Mouse (Mus musculus) G1E (cell line): Measurements from ENCODE around the gene Zbtb40. TPM values are rescaled to one million over a fixed set of nuclear protein-coding genes. Genes with fewer than 3 reads are reported as not detected.

Experiments used
- ATAC-seq: 2 replicates; pipeline ENCODE4 v1.8.0; 2016; ENCODE audit warnings: mild to moderate bottlenecking; ENCODE audit not compliant: insufficient number of reproducible peaks, poor library complexity, low FRiP score, severe bottlenecking; ENCODE audit errors: extremely low read depth
- DNase-seq: peaks from one replicate; pipeline ENCODE4 v3.0.0; 2012; ENCODE audit warnings: low spot score
- H3K27me3 ChIP-seq: 2 replicates; pipeline ENCODE4 v1.6.1; 2012; ENCODE audit warnings: mild to moderate bottlenecking, low read length, inconsistent platforms; ENCODE audit not compliant: insufficient read depth
- H3K36me3 ChIP-seq: replicated peaks from 2 replicates; pipeline ENCODE3; 2012; ENCODE audit warnings: mild to moderate bottlenecking, inconsistent platforms
- H3K4me1 ChIP-seq: 2 replicates; pipeline ENCODE4 v1.6.1; 2012; ENCODE audit warnings: low read depth, low read length, inconsistent platforms, mixed read lengths; ENCODE audit not compliant: insufficient read depth
- H3K4me3 ChIP-seq: 2 replicates; pipeline ENCODE4 v1.5.1; 2012; ENCODE audit warnings: low read depth, mild to moderate bottlenecking, inconsistent platforms, low read length, moderate library complexity, mixed read lengths
- H3K9me3 ChIP-seq: replicated peaks from 2 replicates; pipeline ENCODE4 v1.6.1; 2012; ENCODE audit warnings: inconsistent platforms
- CTCF ChIP-seq: IDR thresholded peaks from 2 replicates; pipeline ENCODE4 v1.5.1; 2012; ENCODE audit warnings: low read depth, low read length, inconsistent platforms, mixed read lengths
- GATA1 ChIP-seq: IDR thresholded peaks from 2 replicates; pipeline ENCODE4 v1.6.1; 2012; ENCODE audit warnings: borderline replicate concordance, low read length, inconsistent platforms, mixed read lengths
- GATA2 ChIP-seq: IDR thresholded peaks from 2 replicates; pipeline ENCODE4 v1.6.1; 2012; ENCODE audit warnings: low read depth, low read length, inconsistent platforms, borderline replicate concordance
- POLR2AphosphoS5 ChIP-seq: IDR thresholded peaks from 2 replicates; pipeline ENCODE4 v1.6.1; 2012; ENCODE audit warnings: low read depth, low read length, inconsistent platforms; ENCODE audit not compliant: insufficient replicate concordance
- TAL1 ChIP-seq: conservative IDR thresholded peaks from 2 replicates; pipeline ENCODE4 v1.6.1; 2012; ENCODE audit warnings: low read depth, low read length, inconsistent platforms, mixed read lengths
- polyA plus RNA-seq: library from polyadenylated mRNA; stranded (reverse); fragments of >175 nt; gene quantifications from 2 replicates; pipeline ENCODE4 v1.2.3, GENCODE M21; 2012
- total RNA-seq, 2 experiments: library from RNA; stranded (forward) in 1 of 2; stranded (reverse) in 1 of 2; fragments of 200-1000 nt in 1 of 2; fragments of >200 nt in 1 of 2; fragmentation: Nextera tagmentation in 1 of 2; gene quantifications; 2 replicates each; pipeline ENCODE4 v1.2.3; 2014 to 2017

Zbtb40 gene
- total and polyA plus RNA-seq, 3 experiments = 14.4 to 17.8 (median 16.7) TPM

DNA sequence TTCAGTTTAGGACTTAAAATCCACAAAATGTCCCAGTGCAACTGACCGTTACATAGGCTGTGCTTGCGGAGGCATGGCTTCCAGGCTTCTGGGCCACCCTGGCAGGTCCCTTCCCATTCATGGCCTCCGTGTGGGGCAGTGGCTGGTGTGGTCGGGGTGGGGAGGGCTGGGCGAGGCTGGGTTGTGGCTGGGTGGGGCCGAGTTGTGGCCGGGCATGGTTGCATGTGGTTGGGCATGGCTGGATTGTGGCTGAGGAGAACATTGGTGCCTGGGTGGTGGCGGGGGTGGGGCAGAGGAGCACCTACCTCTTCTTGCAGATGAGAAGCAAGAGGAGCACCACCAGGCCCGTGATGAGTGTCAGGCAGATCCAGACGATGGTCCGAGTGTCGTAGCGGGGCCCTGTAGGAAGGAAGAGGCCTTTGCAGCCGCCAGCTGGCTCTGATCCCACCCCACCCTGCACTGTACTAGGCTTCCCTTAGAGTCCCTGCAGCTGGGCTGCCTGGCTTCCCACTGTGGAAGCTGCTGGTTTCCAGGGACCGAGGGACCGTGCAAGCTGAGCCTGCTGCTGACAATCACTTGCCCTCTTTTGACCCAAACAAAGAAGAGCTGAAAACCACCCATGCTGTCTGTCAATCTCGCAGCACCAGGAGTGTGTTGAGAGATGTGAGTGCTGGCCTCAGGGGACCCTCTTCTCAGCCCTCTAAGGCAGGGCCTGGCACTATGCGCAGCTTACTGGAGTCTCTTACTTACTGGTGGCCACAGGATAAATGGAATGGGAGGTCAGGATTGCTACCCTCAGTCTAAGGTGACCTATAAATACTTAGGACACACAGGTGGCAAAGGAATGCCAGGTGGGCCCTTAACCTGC, 113.6 kb downstream of the Zbtb40 start:
- Histone ChIP-seq H3K9me3 (no peaks in the 10 kb centered on the region), H3K27me3 (peaks cover 8% of the 10 kb centered on the region), H3K4me1 (peaks cover 15% of the 10 kb centered on the region), H3K36me3 (no peaks in the 10 kb centered on the region), H3K4me3 (no peak overlapping the region)
- ATAC-seq (no peak), DNase-seq (no peak)
- TF ChIP-seq CTCF (no peak), GATA2 (no peak), TAL1 (no peak), GATA1 (no peak), POLR2AphosphoS5 (no peak)

- no peaks in the 10 kb centered on the region for H3K36me3 ChIP-seq
- TF ChIP-seq GATA1 = no peak
- TF ChIP-seq GATA2 = no peak
- H3K9me3 ChIP-seq = no peaks in the 10 kb centered on the region
- DNase-seq (no peak), ATAC-seq (no peak)
- H3K4me1 ChIP-seq = peaks cover 15% of the 10 kb centered on the region
- peaks cover 5% of the 10 kb centered on the region for H3K27me3 ChIP-seq
- H3K4me3 ChIP-seq = no peak overlapping the region
Observed at GRCm38 (mm10) chr4:136930474-136930873, 118.1 kb downstream of the Zbtb40 start.

Other genes with a start within 250 kb of the Zbtb40 start
- 0.05 and 0.08 TPM in 2 replicates for gene Ephb2, start 212.8 kb downstream of the Zbtb40 start, total RNA-seq (2014; fragmentation: Nextera tagmentation)
- gene Ephb2, start 212.8 kb downstream of the Zbtb40 start, total RNA-seq (2017) = 0.12 and 0.33 TPM in 2 replicates
- gene Ephb2, start 212.8 kb downstream of the Zbtb40 start, polyA plus RNA-seq = 0.34 and 0.36 TPM in 2 replicates
- not detected in 2 replicates for gene C1qb, start 162.6 kb downstream of the Zbtb40 start, total RNA-seq (2014; fragmentation: Nextera tagmentation)
- 0.16 TPM in 1 of 2 replicates, not detected in the other for gene C1qb, start 162.6 kb downstream of the Zbtb40 start, total RNA-seq (2017)
- 0.09 TPM in 1 of 2 replicates, not detected in the other for gene C1qb, start 162.6 kb downstream of the Zbtb40 start, polyA plus RNA-seq
- gene C1qc, start 155.7 kb downstream of the Zbtb40 start, total RNA-seq (2014; fragmentation: Nextera tagmentation) = not detected in 2 replicates
- 0.49 TPM in 1 of 2 replicates, not detected in the other for gene C1qc, start 155.7 kb downstream of the Zbtb40 start, total RNA-seq (2017)
- 0.04 and 0.07 TPM in 2 replicates for gene C1qc, start 155.7 kb downstream of the Zbtb40 start, polyA plus RNA-seq
- gene C1qa, start 150.0 kb downstream of the Zbtb40 start, total RNA-seq (2014; fragmentation: Nextera tagmentation) = 7.4 TPM in 1 of 2 replicates, not detected in the other
- not detected in 2 replicates for gene C1qa, start 150.0 kb downstream of the Zbtb40 start, total RNA-seq (2017)
- gene C1qa, start 150.0 kb downstream of the Zbtb40 start, polyA plus RNA-seq = not detected in 2 replicates
- gene Epha8, start 92.0 kb downstream of the Zbtb40 start, total RNA-seq (2014; fragmentation: Nextera tagmentation) = not detected in 2 replicates
- 0.11 TPM in 1 of 2 replicates, not detected in the other for gene Epha8, start 92.0 kb downstream of the Zbtb40 start, total RNA-seq (2017)
- not detected in 2 replicates for gene Epha8, start 92.0 kb downstream of the Zbtb40 start, polyA plus RNA-seq
- gene Wnt4, start 228.7 kb upstream of the Zbtb40 start, total RNA-seq (2014; fragmentation: Nextera tagmentation) = not detected in 2 replicates
- gene Wnt4, start 228.7 kb upstream of the Zbtb40 start, total RNA-seq (2017) = 0.06 and 0.11 TPM in 2 replicates
- not detected in 2 replicates for gene Wnt4, start 228.7 kb upstream of the Zbtb40 start, polyA plus RNA-seq